Mouse (Mus musculus): ENCODE measurements at regions not wholly inside any gene's neighbourhood (a gene's known extent, or its start where the extent isn't known, plus 50 kb on each side); places are given as distances from the start of the nearest gene placed in this dataset.

- Histone ChIP-seq H3K4me1 (ENCODE audit: control insufficient read depth, insufficient read depth, low read length) (no peaks in the 10 kb centered on the region), H3K4me3 (ENCODE audit: control insufficient read depth, low read depth, low read length) (no peak overlapping the region), H3K36me3 (ENCODE audit: control insufficient read depth, insufficient read depth, low read length) (no peaks in the 10 kb centered on the region), H3K27me3 (ENCODE audit: control insufficient read depth, insufficient read depth, low read length) (no peaks in the 10 kb centered on the region), H3K27ac (ENCODE audit: control insufficient read depth, insufficient read depth, low read depth, low read length) (no peak overlapping the region)
- no peak for TF ChIP-seq CTCF (IDR thresholded peaks at IDR 0.05; ENCODE audit: control insufficient read depth, insufficient read depth, insufficient replicate concordance, low read depth, low read length)
- no peak for TF ChIP-seq POLR2A (IDR thresholded peaks at IDR 0.05; ENCODE audit: control insufficient read depth, low read depth, low read length)
Observed at GRCm38 (mm10) chr2:51015360-51016128, 133.4 kb downstream of the Rnd3 start.

GRCm38 (mm10) chr2:51014232-51014631 is 134.7 kb downstream of the Rnd3 start:
- Histone ChIP-seq H3K4me1 (ENCODE audit: control insufficient read depth, insufficient read depth, low read length) (no peaks in the 10 kb centered on the region), H3K27ac (ENCODE audit: control insufficient read depth, insufficient read depth, low read depth, low read length) (no peak overlapping the region), H3K27me3 (ENCODE audit: control insufficient read depth, insufficient read depth, low read length) (no peaks in the 10 kb centered on the region), H3K4me3 (ENCODE audit: control insufficient read depth, low read depth, low read length) (no peak overlapping the region), H3K36me3 (ENCODE audit: control insufficient read depth, insufficient read depth, low read length) (no peaks in the 10 kb centered on the region)
- TF ChIP-seq POLR2A (IDR thresholded peaks at IDR 0.05; ENCODE audit: control insufficient read depth, low read depth, low read length), result no peak
- no peak for TF ChIP-seq CTCF (IDR thresholded peaks at IDR 0.05; ENCODE audit: control insufficient read depth, insufficient read depth, insufficient replicate concordance, low read depth, low read length)

GRCm38 (mm10) chr2:51013090-51013489 is 135.8 kb downstream of the Rnd3 start:
- Histone ChIP-seq H3K4me3 (ENCODE audit: control insufficient read depth, low read depth, low read length) (no peak overlapping the region), H3K4me1 (ENCODE audit: control insufficient read depth, insufficient read depth, low read length) (no peaks in the 10 kb centered on the region), H3K27me3 (ENCODE audit: control insufficient read depth, insufficient read depth, low read length) (no peaks in the 10 kb centered on the region), H3K27ac (ENCODE audit: control insufficient read depth, insufficient read depth, low read depth, low read length) (no peak overlapping the region), H3K36me3 (ENCODE audit: control insufficient read depth, insufficient read depth, low read length) (no peaks in the 10 kb centered on the region)
- no peak for TF ChIP-seq POLR2A (IDR thresholded peaks at IDR 0.05; ENCODE audit: control insufficient read depth, low read depth, low read length)
- TF ChIP-seq CTCF (IDR thresholded peaks at IDR 0.05; ENCODE audit: control insufficient read depth, insufficient read depth, insufficient replicate concordance, low read depth, low read length), result no peak

- no peak for TF ChIP-seq POLR2A (IDR thresholded peaks at IDR 0.05; ENCODE audit: control insufficient read depth, low read depth, low read length)
- TF ChIP-seq CTCF (IDR thresholded peaks at IDR 0.05; ENCODE audit: control insufficient read depth, insufficient read depth, insufficient replicate concordance, low read depth, low read length), result no peak
- H3K4me1 ChIP-seq (ENCODE audit: control insufficient read depth, insufficient read depth, low read length), result no peaks in the 10 kb centered on the region
- no peak overlapping the region for H3K27ac ChIP-seq (ENCODE audit: control insufficient read depth, insufficient read depth, low read depth, low read length)
Observed at GRCm38 (mm10) chr2:51008251-51008533, 140.7 kb downstream of the Rnd3 start.

GRCm38 (mm10) chr2:51007409-51008250 is 141.3 kb downstream of the Rnd3 start:
- H3K36me3 ChIP-seq (ENCODE audit: control insufficient read depth, insufficient read depth, low read length), result no peaks in the 10 kb centered on the region
- no peaks in the 10 kb centered on the region for H3K27me3 ChIP-seq (ENCODE audit: control insufficient read depth, insufficient read depth, low read length)
- H3K4me1 ChIP-seq (ENCODE audit: control insufficient read depth, insufficient read depth, low read length), result no peaks in the 10 kb centered on the region
- H3K4me3 ChIP-seq (ENCODE audit: control insufficient read depth, low read depth, low read length), result no peak overlapping the region
- no peak for TF ChIP-seq POLR2A (IDR thresholded peaks at IDR 0.05; ENCODE audit: control insufficient read depth, low read depth, low read length)
- no peak for TF ChIP-seq CTCF (IDR thresholded peaks at IDR 0.05; ENCODE audit: control insufficient read depth, insufficient read depth, insufficient replicate concordance, low read depth, low read length)
- no peak overlapping the region for H3K27ac ChIP-seq (ENCODE audit: control insufficient read depth, insufficient read depth, low read depth, low read length)

More at GRCm38 (mm10) chr2:51008251-51008533, 140.7 kb downstream of the Rnd3 start:
- no peaks in the 10 kb centered on the region for H3K36me3 ChIP-seq (ENCODE audit: control insufficient read depth, insufficient read depth, low read length)
- H3K27me3 ChIP-seq (ENCODE audit: control insufficient read depth, insufficient read depth, low read length), result no peaks in the 10 kb centered on the region
- no peak overlapping the region for H3K4me3 ChIP-seq (ENCODE audit: control insufficient read depth, low read depth, low read length)

GRCm38 (mm10) chr2:51006818-51007217 is 142.1 kb downstream of the Rnd3 start:
- Histone ChIP-seq H3K4me1 (ENCODE audit: control insufficient read depth, insufficient read depth, low read length) (no peaks in the 10 kb centered on the region), H3K27ac (ENCODE audit: control insufficient read depth, insufficient read depth, low read depth, low read length) (no peak overlapping the region), H3K36me3 (ENCODE audit: control insufficient read depth, insufficient read depth, low read length) (no peaks in the 10 kb centered on the region), H3K27me3 (ENCODE audit: control insufficient read depth, insufficient read depth, low read length) (no peaks in the 10 kb centered on the region), H3K4me3 (ENCODE audit: control insufficient read depth, low read depth, low read length) (no peak overlapping the region)
- TF ChIP-seq POLR2A (IDR thresholded peaks at IDR 0.05; ENCODE audit: control insufficient read depth, low read depth, low read length) (no peak), CTCF (IDR thresholded peaks at IDR 0.05; ENCODE audit: control insufficient read depth, insufficient read depth, insufficient replicate concordance, low read depth, low read length) (no peak)

- Histone ChIP-seq H3K4me1 (ENCODE audit: control insufficient read depth, insufficient read depth, low read length) (no peaks in the 10 kb centered on the region), H3K27ac (ENCODE audit: control insufficient read depth, insufficient read depth, low read depth, low read length) (no peak overlapping the region), H3K36me3 (ENCODE audit: control insufficient read depth, insufficient read depth, low read length) (no peaks in the 10 kb centered on the region), H3K4me3 (ENCODE audit: control insufficient read depth, low read depth, low read length) (no peak overlapping the region), H3K27me3 (ENCODE audit: control insufficient read depth, insufficient read depth, low read length) (no peaks in the 10 kb centered on the region)
- TF ChIP-seq CTCF (IDR thresholded peaks at IDR 0.05; ENCODE audit: control insufficient read depth, insufficient read depth, insufficient replicate concordance, low read depth, low read length), result no peak
- TF ChIP-seq POLR2A (IDR thresholded peaks at IDR 0.05; ENCODE audit: control insufficient read depth, low read depth, low read length), result no peak
Observed at GRCm38 (mm10) chr2:51001548-51001947, 147.4 kb downstream of the Rnd3 start.

Measured in testis, adult 2 months (tissue).